Mouse (Mus musculus) left cerebral cortex, adult 11 months (tissue): Measurements from ENCODE around the gene Gm10256.
"Not testable (repeated sequence)": the region's sequence is repeated elsewhere in the genome, so short reads cannot be mapped to it uniquely, and the experiment has no call there.

Source experiments
- DNase-seq: peaks from one replicate; pipeline ENCODE4 v3.0.0; 2022; ENCODE audit warnings: low spot score

Gene Gm10256

GRCm38 (mm10) chrY:2830380-2830779, at the start of gene Gm10256, which contains the start of gene Rbmy:
Gene Gm10256 (plus strand): TSS chrY:2830699.
Gene Rbmy (plus strand): TSS chrY:2830680.
- DNase-seq: not testable (repeated sequence)

- DNase-seq: not testable (repeated sequence)
Observed at GRCm38 (mm10) chrY:2796105-2796504, 34.4 kb upstream of the Gm10256 start, which contains the start of gene Gm4064. Gene Gm4064 (minus strand): TSS chrY:2796205.

- not testable (repeated sequence) for DNase-seq
Observed at GRCm38 (mm10) chrY:2900689-2901088, 70.2 kb downstream of the Gm10256 start, which contains the start of gene Gm10352. Gene Gm10352 (plus strand): TSS chrY:2900989.
